ENCODE assay signal across 14 mouse cellular contexts in the genomic region with DNA sequence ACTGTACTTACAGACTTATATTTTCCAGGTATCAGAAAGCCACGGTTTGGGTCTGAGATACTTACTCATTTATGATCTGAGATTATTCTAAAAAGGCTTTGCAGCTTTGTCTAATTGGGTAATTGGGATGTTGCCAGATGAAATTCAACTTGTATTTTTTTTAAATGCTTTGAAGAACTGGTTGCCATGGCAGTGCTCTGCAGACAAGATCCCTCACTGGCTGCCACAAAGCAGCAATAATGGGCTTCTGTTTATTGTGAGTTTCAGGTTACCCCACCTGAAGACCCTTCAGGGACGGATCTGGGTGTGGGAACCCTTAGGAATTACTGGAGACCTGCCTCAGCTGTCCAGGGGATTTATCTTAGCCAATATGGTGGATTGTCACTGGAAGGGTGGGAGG.
DNase-seq lines count a peak whose midpoint lies in the region; ATAC-seq and TF ChIP-seq lines count a peak whose summit lies in the region.
"Had no signal": no experiment of that assay in that cellular context is flagged by ENCODE, and none has a peak within 500 bp of the region (broad histone marks: within the 10 kb centered on the region; RNA-seq: fewer than 3 reads in every experiment).

No protein-coding gene starts in this region.

- peak; percentile 60 for DNase-seq in hindbrain, postnatal 0 days (ENCODE audit: low spot score)
- no peak for DNase-seq in hindbrain, embryonic 10.5 days (ENCODE audit: low spot score)
- DNase-seq in lung, postnatal 4 days, result no peak
- peak; percentile 64 for DNase-seq in brain, adult 2 months (ENCODE audit: low read depth, low spot score)
- DNase-seq in embryonic facial prominence, embryonic 11.5 days (ENCODE audit: low spot score), result peak; percentile 58
- DNase-seq: adrenal gland, adult 2 months; cerebellum, adult 18-20 months; gastrocnemius, adult 2 months; heart, adult 11 months; kidney, adult 9 months; liver, embryonic 13.5 days had no signal

- H3K27ac ChIP-seq in hindbrain, postnatal 0 days, result no peak overlapping the region
- H3K27ac ChIP-seq in hindbrain, embryonic 10.5 days, result no peak overlapping the region
- H3K27ac ChIP-seq in lung, embryonic 15.5 days, result peak overlapping the region; percentile 46; the same call in 1 of the 2 replicates
- no peak overlapping the region for H3K27ac ChIP-seq in embryonic facial prominence, embryonic 11.5 days (replicated peaks; ENCODE audit: low read depth, low read length)
- H3K27ac ChIP-seq in heart, embryonic 12.5 days (ENCODE audit: poor library complexity, severe bottlenecking), result no peak overlapping the region
- H3K27ac ChIP-seq: gastrocnemius, adult 2 months; hindbrain, embryonic 15.5 days; liver, embryonic 13.5 days had no signal

- no peak overlapping the region for H3K4me2 ChIP-seq in hindbrain, postnatal 0 days (ENCODE audit: low read depth, low read length)
- H3K4me2 ChIP-seq in lung, embryonic 15.5 days, result no peak overlapping the region
- H3K4me2 ChIP-seq in embryonic facial prominence, embryonic 11.5 days (ENCODE audit: low read depth, low read length), result no peak overlapping the region
- H3K4me2 ChIP-seq in heart, embryonic 12.5 days, result no peak overlapping the region
- H3K4me2 ChIP-seq: hindbrain, embryonic 15.5 days; liver, embryonic 13.5 days had no signal

- no peak for ATAC-seq in hindbrain, postnatal 0 days
- ATAC-seq in lung, embryonic 15.5 days (ENCODE audit: borderline replicate concordance, extremely low read depth, low FRiP score, low TSS enrichment), result peak; percentile 31; the same call in 1 of the 2 replicates
- ATAC-seq in embryonic facial prominence, embryonic 11.5 days (replicated peaks; ENCODE audit: insufficient number of reproducible peaks, low FRiP score, low TSS enrichment, low read depth), result no peak
- ATAC-seq in heart, embryonic 12.5 days (ENCODE audit: insufficient number of reproducible peaks, low FRiP score), result no peak

- no peaks in the 10 kb centered on the region for H3K9me3 ChIP-seq in hindbrain, postnatal 0 days (ENCODE audit: low read length)
- H3K9me3 ChIP-seq in hindbrain, embryonic 10.5 days, result peaks cover 8% of the 10 kb centered on the region; the same call in 1 of the 2 replicates
- H3K9me3 ChIP-seq in lung, embryonic 15.5 days, result no peaks in the 10 kb centered on the region
- H3K9me3 ChIP-seq in embryonic facial prominence, embryonic 11.5 days (replicated peaks; ENCODE audit: control insufficient read depth, low read length), result no peaks in the 10 kb centered on the region
- 0 out of 2 replicates have a peak, but pooled peaks cover 6% of the 10 kb centered on the region for H3K9me3 ChIP-seq in heart, embryonic 12.5 days (replicated peaks)
- H3K9me3 ChIP-seq: hindbrain, embryonic 15.5 days had no signal

- TF ChIP-seq CTCF in hindbrain, postnatal 0 days (IDR thresholded peaks at IDR 0.05; ENCODE audit: low read depth), result no peak

- H3K9ac ChIP-seq in hindbrain, postnatal 0 days (replicated peaks; ENCODE audit: low read length), result no peak overlapping the region
- H3K9ac ChIP-seq in lung, embryonic 15.5 days, result no peak overlapping the region
- no peak overlapping the region for H3K9ac ChIP-seq in embryonic facial prominence, embryonic 11.5 days (replicated peaks; ENCODE audit: low read length)
- no peak overlapping the region for H3K9ac ChIP-seq in heart, embryonic 12.5 days
- H3K9ac ChIP-seq: hindbrain, embryonic 15.5 days; liver, embryonic 13.5 days had no signal

- H3K4me3 ChIP-seq in hindbrain, postnatal 0 days (ENCODE audit: low read length), result no peak overlapping the region
- H3K4me3 ChIP-seq in hindbrain, embryonic 10.5 days, result no peak overlapping the region
- H3K4me3 ChIP-seq in lung, embryonic 15.5 days, result no peak overlapping the region
- no peak overlapping the region for H3K4me3 ChIP-seq in embryonic facial prominence, embryonic 11.5 days (ENCODE audit: low read depth, low read length)
- no peak overlapping the region for H3K4me3 ChIP-seq in heart, embryonic 12.5 days
- H3K4me3 ChIP-seq: gastrocnemius, adult 2 months; hindbrain, embryonic 15.5 days; liver, embryonic 13.5 days had no signal

- no peaks in the 10 kb centered on the region for H3K27me3 ChIP-seq in hindbrain, postnatal 0 days (ENCODE audit: insufficient read depth, low read length)
- H3K27me3 ChIP-seq in hindbrain, embryonic 10.5 days (ENCODE audit: insufficient read depth, poor library complexity, severe bottlenecking), result no peaks in the 10 kb centered on the region
- H3K27me3 ChIP-seq in lung, embryonic 15.5 days, result no peaks in the 10 kb centered on the region
- no peaks in the 10 kb centered on the region for H3K27me3 ChIP-seq in embryonic facial prominence, embryonic 11.5 days (ENCODE audit: control insufficient read depth, insufficient read depth, low read length)
- no peaks in the 10 kb centered on the region for H3K27me3 ChIP-seq in heart, embryonic 12.5 days (replicated peaks)
- H3K27me3 ChIP-seq: hindbrain, embryonic 15.5 days; liver, embryonic 13.5 days had no signal

- H3K36me3 ChIP-seq in hindbrain, postnatal 0 days (ENCODE audit: insufficient read depth, low read length), result no peaks in the 10 kb centered on the region
- H3K36me3 ChIP-seq in hindbrain, embryonic 10.5 days, result no peaks in the 10 kb centered on the region
- no peaks in the 10 kb centered on the region for H3K36me3 ChIP-seq in lung, embryonic 15.5 days
- H3K36me3 ChIP-seq in embryonic facial prominence, embryonic 11.5 days (replicated peaks; ENCODE audit: control insufficient read depth, insufficient read depth, low read depth, low read length), result no peaks in the 10 kb centered on the region
- no peaks in the 10 kb centered on the region for H3K36me3 ChIP-seq in heart, embryonic 12.5 days
- H3K36me3 ChIP-seq: hindbrain, embryonic 15.5 days; liver, embryonic 13.5 days had no signal

- 31% methylated on average over 2 of the region's 2 CpGs for WGBS in hindbrain, postnatal 0 days
- WGBS in hindbrain, embryonic 10.5 days, result 69% methylated on average over 2 of the region's 2 CpGs
- 22% methylated on average over 2 of the region's 2 CpGs for WGBS in lung, embryonic 15.5 days
- WGBS in embryonic facial prominence, embryonic 11.5 days, result 43% methylated on average over 2 of the region's 2 CpGs
- WGBS in heart, embryonic 12.5 days, result 53% methylated on average over 2 of the region's 2 CpGs

- H3K4me1 ChIP-seq in hindbrain, postnatal 0 days (ENCODE audit: insufficient read depth, low read length), result no peaks in the 10 kb centered on the region
- no peaks in the 10 kb centered on the region for H3K4me1 ChIP-seq in hindbrain, embryonic 10.5 days (replicated peaks)
- peaks cover 11% of the 10 kb centered on the region; the same call in 1 of the 2 replicates for H3K4me1 ChIP-seq in lung, embryonic 15.5 days
- no peaks in the 10 kb centered on the region for H3K4me1 ChIP-seq in embryonic facial prominence, embryonic 11.5 days (ENCODE audit: control insufficient read depth, insufficient read depth, low read length)
- no peaks in the 10 kb centered on the region for H3K4me1 ChIP-seq in heart, embryonic 12.5 days (replicated peaks)
- H3K4me1 ChIP-seq: liver, embryonic 13.5 days had no signal

Comparison
In these comparisons a context has a peak if more than half of its experiments do, and no peak if none do; other contexts are left out.
1. DNase-seq: peak in hindbrain, postnatal 0 days (single experiment), brain, adult 2 months (single experiment) and embryonic facial prominence, embryonic 11.5 days (single experiment); none in hindbrain, embryonic 10.5 days (single experiment) and lung, postnatal 4 days (0 of 2).